Mouse (Mus musculus) kidney, embryonic 16.5 days (tissue): Measurements from ENCODE around the gene Gadd45g. TPM values are rescaled to one million over a fixed set of nuclear protein-coding genes. Genes with fewer than 3 reads are reported as not detected.

Experiments
- polyA plus RNA-seq: library from polyadenylated mRNA; unstranded; fragments of >200 nt; fragmentation: Nextera tagmentation; extraction: Ambion mirVana; gene quantifications from 2 replicates; pipeline ENCODE4 v1.2.1, GENCODE M21; 2015

Gene Gadd45g
- polyA plus RNA-seq, 1 experiment from 2014 or later, result 48.5 TPM

Other genes starting within 250 kb of the Gadd45g start
- 348 and 370 TPM in 2 replicates for gene Cks2, start 201.4 kb upstream of the Gadd45g start, polyA plus RNA-seq
- gene Secisbp2, start 195.0 kb upstream of the Gadd45g start, polyA plus RNA-seq, result 32.9 and 37.1 TPM in 2 replicates
- 28.8 and 29.0 TPM in 2 replicates for gene Sema4d, start 52.9 kb upstream of the Gadd45g start, polyA plus RNA-seq